Mouse (Mus musculus): ENCODE measurements around the gene Dlgap1. TPM values are rescaled to one million over a fixed set of nuclear protein-coding genes. Genes with fewer than 3 reads are reported as not detected.

The Dlgap1 gene
- 310 and 348 TPM in 2 replicates for polyA plus RNA-seq (2012; rRNA removed)

GRCm38 (mm10) chr17:69969021-69969815 lies at the start of gene Dlgap1:
Dlgap1 (plus strand) TSS chr17:69969073.
- TF ChIP-seq CTCF (IDR thresholded peaks at IDR 0.05; ENCODE audit: extremely low read depth, insufficient read depth, low read length) (no peak), POLR2A (IDR thresholded peaks at IDR 0.05; ENCODE audit: extremely low read depth, insufficient read depth, low read length) (0 out of 2 replicates have a peak, but pooled peaks have one; percentile 20)
- H3K4me3 ChIP-seq (ENCODE audit: insufficient read depth, low read length) = peak within 1 kb of the TSS; percentile 94
- peak within 1 kb of the TSS; percentile 98 for H3K27ac ChIP-seq (ENCODE audit: insufficient read depth, low read length)
- no peaks in the 10 kb centered on the region for H3K4me1 ChIP-seq (ENCODE audit: control insufficient read depth, insufficient read depth, low read length)

GRCm38 (mm10) chr17:69954936-69955335 lies 13.9 kb upstream of the Dlgap1 start:
- TF ChIP-seq CTCF (IDR thresholded peaks at IDR 0.05; ENCODE audit: extremely low read depth, insufficient read depth, low read length) = no peak
- TF ChIP-seq POLR2A (IDR thresholded peaks at IDR 0.05; ENCODE audit: extremely low read depth, insufficient read depth, low read length) = no peak
- no peak overlapping the region for H3K4me3 ChIP-seq (ENCODE audit: insufficient read depth, low read length)
- no peaks in the 10 kb centered on the region for H3K4me1 ChIP-seq (ENCODE audit: control insufficient read depth, insufficient read depth, low read length)
- H3K27ac ChIP-seq (ENCODE audit: insufficient read depth, low read length) = no peak overlapping the region

GRCm38 (mm10) chr17:69969816-69970750 lies 1.2 kb downstream of the Dlgap1 start:
- H3K4me1 ChIP-seq (ENCODE audit: control insufficient read depth, insufficient read depth, low read length) = peaks cover 2% of the 10 kb centered on the region; the same call in 1 of the 2 replicates
- H3K4me3 ChIP-seq (ENCODE audit: insufficient read depth, low read length) = peak overlapping the region; percentile 94
- TF ChIP-seq CTCF (IDR thresholded peaks at IDR 0.05; ENCODE audit: extremely low read depth, insufficient read depth, low read length) (no peak), POLR2A (IDR thresholded peaks at IDR 0.05; ENCODE audit: extremely low read depth, insufficient read depth, low read length) (no peak)

GRCm38 (mm10) chr17:69973081-69973480 lies 4.2 kb downstream of the Dlgap1 start:
- H3K27ac ChIP-seq (ENCODE audit: insufficient read depth, low read length) = no peak overlapping the region
- peaks cover 2% of the 10 kb centered on the region; the same call in 1 of the 2 replicates for H3K4me1 ChIP-seq (ENCODE audit: control insufficient read depth, insufficient read depth, low read length)
- TF ChIP-seq CTCF (IDR thresholded peaks at IDR 0.05; ENCODE audit: extremely low read depth, insufficient read depth, low read length) (no peak), POLR2A (IDR thresholded peaks at IDR 0.05; ENCODE audit: extremely low read depth, insufficient read depth, low read length) (no peak)

More at GRCm38 (mm10) chr17:69969816-69970750, 1.2 kb downstream of the Dlgap1 start:
- H3K27ac ChIP-seq (ENCODE audit: insufficient read depth, low read length) = peak overlapping the region; percentile 98

GRCm38 (mm10) chr17:69973991-69974390 lies 5.1 kb downstream of the Dlgap1 start:
- Histone ChIP-seq H3K4me1 (ENCODE audit: control insufficient read depth, insufficient read depth, low read length) (peaks cover 2% of the 10 kb centered on the region; the same call in 1 of the 2 replicates), H3K27ac (ENCODE audit: insufficient read depth, low read length) (no peak overlapping the region), H3K4me3 (ENCODE audit: insufficient read depth, low read length) (no peak overlapping the region)
- TF ChIP-seq POLR2A (IDR thresholded peaks at IDR 0.05; ENCODE audit: extremely low read depth, insufficient read depth, low read length) (no peak), CTCF (IDR thresholded peaks at IDR 0.05; ENCODE audit: extremely low read depth, insufficient read depth, low read length) (no peak)

More at GRCm38 (mm10) chr17:69973081-69973480, 4.2 kb downstream of the Dlgap1 start:
- H3K4me3 ChIP-seq (ENCODE audit: insufficient read depth, low read length) = no peak overlapping the region

GRCm38 (mm10) chr17:69982236-69982923 lies 13.5 kb downstream of the Dlgap1 start:
- TF ChIP-seq POLR2A (IDR thresholded peaks at IDR 0.05; ENCODE audit: extremely low read depth, insufficient read depth, low read length) (no peak), CTCF (IDR thresholded peaks at IDR 0.05; ENCODE audit: extremely low read depth, insufficient read depth, low read length) (no peak)
- Histone ChIP-seq H3K4me3 (ENCODE audit: insufficient read depth, low read length) (no peak overlapping the region), H3K4me1 (ENCODE audit: control insufficient read depth, insufficient read depth, low read length) (peaks cover 4% of the 10 kb centered on the region), H3K27ac (ENCODE audit: insufficient read depth, low read length) (no peak overlapping the region)

GRCm38 (mm10) chr17:69996406-69996805 lies 27.5 kb downstream of the Dlgap1 start:
- Histone ChIP-seq H3K27ac (ENCODE audit: insufficient read depth, low read length) (no peak overlapping the region), H3K4me3 (ENCODE audit: insufficient read depth, low read length) (no peak overlapping the region), H3K4me1 (ENCODE audit: control insufficient read depth, insufficient read depth, low read length) (no peaks in the 10 kb centered on the region)
- no peak for TF ChIP-seq POLR2A (IDR thresholded peaks at IDR 0.05; ENCODE audit: extremely low read depth, insufficient read depth, low read length)
- no peak for TF ChIP-seq CTCF (IDR thresholded peaks at IDR 0.05; ENCODE audit: extremely low read depth, insufficient read depth, low read length)

GRCm38 (mm10) chr17:70002026-70002425 lies 33.2 kb downstream of the Dlgap1 start:
- H3K4me1 ChIP-seq (ENCODE audit: control insufficient read depth, insufficient read depth, low read length) = peaks cover 4% of the 10 kb centered on the region; the same call in 1 of the 2 replicates
- H3K27ac ChIP-seq (ENCODE audit: insufficient read depth, low read length) = no peak overlapping the region
- no peak for TF ChIP-seq POLR2A (IDR thresholded peaks at IDR 0.05; ENCODE audit: extremely low read depth, insufficient read depth, low read length)
- no peak for TF ChIP-seq CTCF (IDR thresholded peaks at IDR 0.05; ENCODE audit: extremely low read depth, insufficient read depth, low read length)
- no peak overlapping the region for H3K4me3 ChIP-seq (ENCODE audit: insufficient read depth, low read length)

- H3K4me3 ChIP-seq (ENCODE audit: insufficient read depth, low read length) = no peak overlapping the region
- peaks cover 4% of the 10 kb centered on the region; the same call in 1 of the 2 replicates for H3K4me1 ChIP-seq (ENCODE audit: control insufficient read depth, insufficient read depth, low read length)
- no peak overlapping the region for H3K27ac ChIP-seq (ENCODE audit: insufficient read depth, low read length)
- TF ChIP-seq POLR2A (IDR thresholded peaks at IDR 0.05; ENCODE audit: extremely low read depth, insufficient read depth, low read length) = no peak
- no peak for TF ChIP-seq CTCF (IDR thresholded peaks at IDR 0.05; ENCODE audit: extremely low read depth, insufficient read depth, low read length)
These were observed 35.8 kb downstream of the Dlgap1 start for GRCm38 (mm10) chr17:70004628-70005027.
